Mouse (Mus musculus): ENCODE results near the gene Wdr59. TPM values are rescaled to one million over a fixed set of nuclear protein-coding genes. Genes with fewer than 3 reads are reported as not detected.
A peak's percentile ranks its signal among the peaks of the same experiment; 100 is the strongest.

Wdr59 gene
- polyA plus RNA-seq, 1 experiment from 2014 or later: 4.4 TPM

GRCm38 (mm10) chr8:111538194-111538593, 16.3 kb upstream of the Wdr59 start:
- Histone ChIP-seq H3K27me3 (ENCODE audit: insufficient read depth, low read length) (no peaks in the 10 kb centered on the region), H3K4me3 (ENCODE audit: low read depth, low read length) (peak overlapping the region; percentile 90), H3K9me3 (ENCODE audit: low read depth, low read length) (no peaks in the 10 kb centered on the region), H3K27ac (ENCODE audit: low read depth) (no peak overlapping the region), H3K9ac (peak overlapping the region; percentile 93; the same call in 1 of the 2 replicates), H3K4me2 (peak overlapping the region; percentile 82), H3K36me3 (ENCODE audit: insufficient read depth) (no peaks in the 10 kb centered on the region; the same call in 1 of the 2 replicates), H3K4me1 (ENCODE audit: insufficient read depth) (0 out of 2 replicates have a peak, but pooled peaks cover 5% of the 10 kb centered on the region)
- DNase-seq (peak; percentile 36), ATAC-seq (ENCODE audit: insufficient read depth) (no peak)
- 8% methylated on average over 2 of the region's 2 CpGs for WGBS
- no peak for TF ChIP-seq CTCF (IDR thresholded peaks at IDR 0.05; ENCODE audit: low read depth)

DNA sequence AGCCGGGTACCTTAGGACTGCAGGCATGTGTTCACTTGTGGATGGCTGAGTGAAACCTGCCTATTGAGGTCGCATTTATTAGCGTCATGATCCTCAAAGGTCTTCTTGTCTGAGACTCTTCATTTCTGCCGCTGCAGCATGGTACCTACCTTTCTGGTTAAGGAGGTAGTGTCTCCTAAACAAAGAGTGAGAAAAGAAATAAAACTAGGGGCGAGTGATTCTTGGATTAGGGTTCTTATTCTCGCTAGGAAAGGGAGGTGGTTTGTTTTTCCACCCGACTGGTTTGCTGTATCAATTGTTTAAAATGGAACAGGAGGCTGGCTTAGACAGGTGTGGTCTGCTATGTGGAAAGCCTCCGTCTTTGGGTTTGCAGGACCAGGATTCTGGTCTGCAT, 15.9 kb upstream of the Wdr59 start:
- TF ChIP-seq CTCF (IDR thresholded peaks at IDR 0.05; ENCODE audit: low read depth): no peak
- Histone ChIP-seq H3K4me1 (ENCODE audit: insufficient read depth) (0 out of 2 replicates have a peak, but pooled peaks cover 5% of the 10 kb centered on the region), H3K27me3 (ENCODE audit: insufficient read depth, low read length) (no peaks in the 10 kb centered on the region), H3K9ac (peak overlapping the region; percentile 93), H3K36me3 (ENCODE audit: insufficient read depth) (no peaks in the 10 kb centered on the region; the same call in 1 of the 2 replicates), H3K9me3 (ENCODE audit: low read depth, low read length) (no peaks in the 10 kb centered on the region), H3K4me3 (ENCODE audit: low read depth, low read length) (peak overlapping the region; percentile 90), H3K4me2 (peak overlapping the region; percentile 82), H3K27ac (ENCODE audit: low read depth) (no peak overlapping the region)
- 4% methylated on average over 8 of the region's 8 CpGs for WGBS
- ATAC-seq (ENCODE audit: insufficient read depth) (no peak), DNase-seq (no peak)

- WGBS: under 1% methylated on average over 64 of the region's 64 CpGs
- no peak for TF ChIP-seq CTCF (IDR thresholded peaks at IDR 0.05; ENCODE audit: low read depth)
- ATAC-seq (ENCODE audit: insufficient read depth) (peak; percentile 37), DNase-seq (peak; percentile 50)
- Histone ChIP-seq H3K27ac (ENCODE audit: low read depth) (peak overlapping the region; percentile 94), H3K4me1 (ENCODE audit: insufficient read depth) (0 out of 2 replicates have a peak, but pooled peaks cover 5% of the 10 kb centered on the region), H3K4me2 (peak overlapping the region; percentile 82), H3K4me3 (ENCODE audit: low read depth, low read length) (peak overlapping the region; percentile 90), H3K27me3 (ENCODE audit: insufficient read depth, low read length) (no peaks in the 10 kb centered on the region), H3K9me3 (ENCODE audit: low read depth, low read length) (no peaks in the 10 kb centered on the region), H3K9ac (peak overlapping the region; percentile 93), H3K36me3 (ENCODE audit: insufficient read depth) (no peaks in the 10 kb centered on the region; the same call in 1 of the 2 replicates)
These were observed 15.3 kb upstream of the Wdr59 start for GRCm38 (mm10) chr8:111536978-111537764.

DNA sequence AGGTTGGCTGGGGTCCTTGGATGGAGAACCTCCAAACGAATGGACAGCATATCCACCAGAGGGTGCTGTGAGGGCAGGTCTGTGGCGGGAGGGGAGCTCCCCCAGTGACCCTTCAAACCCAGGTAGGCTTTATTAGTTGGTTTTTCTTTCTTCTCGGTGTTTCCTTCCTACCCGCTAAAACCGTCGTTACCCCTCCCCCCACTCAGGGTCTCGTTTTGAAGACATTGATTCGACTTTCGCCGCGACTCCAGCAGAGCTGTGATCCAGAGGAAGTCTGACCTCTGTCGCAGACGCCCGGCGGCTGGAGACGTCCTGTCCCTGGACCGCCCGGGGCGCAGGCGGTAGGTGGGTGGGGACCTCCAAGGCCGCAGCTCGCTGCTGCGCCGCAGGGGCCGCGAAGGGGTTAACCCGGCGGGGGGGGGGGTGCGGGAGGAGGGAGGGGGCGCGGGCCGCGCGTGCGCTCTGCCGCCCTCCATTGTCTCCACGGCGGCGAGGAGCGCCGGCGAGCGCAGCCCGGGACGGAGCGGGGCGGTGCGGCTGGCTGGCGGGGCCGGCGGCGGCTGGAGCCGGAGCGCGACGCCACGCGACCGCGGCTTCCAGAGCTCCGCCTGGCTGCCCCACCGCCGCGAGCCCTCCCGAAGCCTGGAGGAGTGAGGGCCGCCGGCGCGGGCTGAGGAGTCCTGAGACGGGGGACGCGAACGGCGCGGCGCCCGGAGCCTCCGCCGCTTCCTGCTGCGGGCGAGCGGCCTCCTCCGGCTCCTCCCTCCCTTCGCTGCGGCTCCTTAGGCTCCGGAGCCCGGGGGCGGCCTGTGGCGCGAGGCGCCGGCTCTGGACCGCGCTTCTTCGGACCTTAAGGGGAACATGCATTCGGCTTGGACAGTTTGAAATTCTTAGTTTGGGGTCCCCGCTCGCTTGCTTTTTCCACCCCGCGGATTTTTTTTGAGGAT, 14.4 kb upstream of the Wdr59 start, which contains the start of gene Znrf1:
Gene Znrf1 (plus strand): TSS at position 67 of the 947 bp plus-strand sequence.
- H3K27me3 ChIP-seq (ENCODE audit: insufficient read depth, low read length): no peaks in the 10 kb centered on the region
- peak within 1 kb of the TSS; percentile 94 for H3K27ac ChIP-seq (ENCODE audit: low read depth)
- WGBS: under 1% methylated on average over 44 of the region's 100 CpGs
- H3K36me3 ChIP-seq (ENCODE audit: insufficient read depth): no peaks in the 10 kb centered on the region; the same call in 1 of the 2 replicates
- peak within 1 kb of the TSS; percentile 90 for H3K4me3 ChIP-seq (ENCODE audit: low read depth, low read length)
- DNase-seq (peak; percentile 90), ATAC-seq (ENCODE audit: insufficient read depth) (peak; percentile 96)
- peak within 1 kb of the TSS; percentile 82 for H3K4me2 ChIP-seq
- peak; percentile 67 for TF ChIP-seq CTCF (IDR thresholded peaks at IDR 0.05; ENCODE audit: low read depth)
- H3K4me1 ChIP-seq (ENCODE audit: insufficient read depth): 0 out of 2 replicates have a peak, but pooled peaks cover 5% of the 10 kb centered on the region
- no peaks in the 10 kb centered on the region for H3K9me3 ChIP-seq (ENCODE audit: low read depth, low read length)
- H3K9ac ChIP-seq: peak within 1 kb of the TSS; percentile 93

GRCm38 (mm10) chr8:111535491-111535890, 13.6 kb upstream of the Wdr59 start:
- ATAC-seq (ENCODE audit: insufficient read depth) (no peak), DNase-seq (no peak)
- no peaks in the 10 kb centered on the region for H3K9me3 ChIP-seq (ENCODE audit: low read depth, low read length)
- 22% methylated on average over 5 of the region's 5 CpGs for WGBS
- peak overlapping the region; percentile 94; the same call in 1 of the 2 replicates for H3K27ac ChIP-seq (ENCODE audit: low read depth)
- no peaks in the 10 kb centered on the region; the same call in 1 of the 2 replicates for H3K36me3 ChIP-seq (ENCODE audit: insufficient read depth)
- H3K4me2 ChIP-seq: peak overlapping the region; percentile 82
- H3K4me3 ChIP-seq (ENCODE audit: low read depth, low read length): peak overlapping the region; percentile 90
- 0 out of 2 replicates have a peak, but pooled peaks cover 5% of the 10 kb centered on the region for H3K4me1 ChIP-seq (ENCODE audit: insufficient read depth)
- H3K9ac ChIP-seq: no peak overlapping the region
- no peaks in the 10 kb centered on the region for H3K27me3 ChIP-seq (ENCODE audit: insufficient read depth, low read length)
- no peak for TF ChIP-seq CTCF (IDR thresholded peaks at IDR 0.05; ENCODE audit: low read depth)

DNA sequence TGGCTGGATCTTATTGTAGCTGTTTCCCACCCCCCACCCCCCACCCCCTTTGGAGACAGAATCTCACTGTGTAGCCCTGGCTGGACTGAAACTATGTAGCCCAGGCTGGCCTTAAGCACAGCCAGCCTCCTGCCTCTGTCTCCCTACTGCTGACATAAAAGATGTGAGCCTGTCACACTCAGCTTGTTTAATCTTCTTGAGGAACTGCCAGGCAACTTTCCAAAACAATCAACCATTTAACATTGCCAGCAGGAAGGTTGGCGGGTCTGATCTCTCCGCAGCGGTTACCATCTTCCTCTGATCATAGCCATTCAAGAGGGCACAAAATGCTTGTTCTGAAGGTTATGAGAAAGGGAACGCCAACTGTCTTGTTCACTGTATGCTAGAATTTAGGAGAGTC, 11.6 kb upstream of the Wdr59 start:
- Histone ChIP-seq H3K27ac (ENCODE audit: low read depth) (no peak overlapping the region), H3K4me3 (ENCODE audit: low read depth, low read length) (no peak overlapping the region), H3K4me2 (no peak overlapping the region), H3K9me3 (ENCODE audit: low read depth, low read length) (no peaks in the 10 kb centered on the region), H3K4me1 (ENCODE audit: insufficient read depth) (no peaks in the 10 kb centered on the region), H3K9ac (no peak overlapping the region), H3K36me3 (ENCODE audit: insufficient read depth) (no peaks in the 10 kb centered on the region), H3K27me3 (ENCODE audit: insufficient read depth, low read length) (no peaks in the 10 kb centered on the region)
- no peak for DNase-seq
- no peak for ATAC-seq (ENCODE audit: insufficient read depth)
- WGBS: 63% methylated on average over 4 of the region's 4 CpGs
- no peak for TF ChIP-seq CTCF (IDR thresholded peaks at IDR 0.05; ENCODE audit: low read depth)
